ENCODE assay signal across 11 mouse cellular contexts in the genomic region with DNA sequence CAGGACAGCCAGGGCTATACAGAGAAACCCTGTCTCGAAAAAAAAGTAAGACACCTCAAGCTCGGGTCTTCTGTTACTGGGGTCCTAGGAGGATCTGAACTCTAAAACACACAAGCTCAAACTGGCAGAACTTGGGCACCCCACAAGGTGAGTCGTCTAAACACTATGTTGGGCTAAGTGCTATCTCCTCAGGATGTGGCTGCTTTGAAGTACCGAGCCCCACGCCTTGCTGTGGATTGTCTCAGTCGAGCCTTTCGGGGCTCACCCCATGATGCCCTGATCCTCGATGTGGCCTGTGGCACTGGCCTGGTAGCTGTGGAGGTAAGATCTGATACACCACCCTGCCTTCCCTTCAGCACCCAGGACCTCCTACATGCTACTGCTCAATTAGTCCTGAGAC. TPM values are rescaled to one million over a fixed set of nuclear protein-coding genes. Genes with fewer than 3 reads are reported as not detected.
A peak's percentile ranks its signal among the peaks of the same experiment; 100 is the strongest.
DNase-seq lines count a peak whose midpoint lies in the region; ATAC-seq lines count a peak whose summit lies in the region.
"Had no signal": no experiment of that assay in that cellular context is flagged by ENCODE, and none has a peak within 500 bp of the region (broad histone marks: within the 10 kb centered on the region; RNA-seq: fewer than 3 reads in every experiment).

No protein-coding gene starts in this region.

- H3K4me1 ChIP-seq in kidney, embryonic 15.5 days: peaks cover 15% of the 10 kb centered on the region
- H3K4me1 ChIP-seq in embryonic facial prominence, embryonic 12.5 days: no peaks in the 10 kb centered on the region

- H3K27ac ChIP-seq in kidney, embryonic 15.5 days: no peak overlapping the region
- no peak overlapping the region for H3K27ac ChIP-seq in embryonic facial prominence, embryonic 12.5 days

- ATAC-seq in kidney, embryonic 15.5 days (replicated peaks; ENCODE audit: low FRiP score): no peak
- ATAC-seq in embryonic facial prominence, embryonic 12.5 days (ENCODE audit: insufficient number of reproducible peaks, insufficient read depth, low FRiP score, low TSS enrichment): no peak
- ATAC-seq in megakaryocyte, adult 5-6 weeks (ENCODE audit: poor library complexity, severe bottlenecking): 0 out of 2 replicates have a peak, but pooled peaks have one; percentile 21

- no peak overlapping the region for H3K9ac ChIP-seq in kidney, embryonic 15.5 days
- H3K9ac ChIP-seq in embryonic facial prominence, embryonic 12.5 days: no peak overlapping the region

- 90% methylated on average over 8 of the region's 8 CpGs for WGBS in kidney, embryonic 15.5 days
- WGBS in embryonic facial prominence, embryonic 12.5 days: 94% methylated on average over 8 of the region's 8 CpGs

- peaks cover 19% of the 10 kb centered on the region; the same call in 1 of the 2 replicates for H3K36me3 ChIP-seq in kidney, embryonic 15.5 days
- peaks cover 4% of the 10 kb centered on the region; the same call in 1 of the 2 replicates for H3K36me3 ChIP-seq in embryonic facial prominence, embryonic 12.5 days

- DNase-seq in kidney, postnatal 36 days: no peak
- peak; percentile 76 for DNase-seq in CD4-positive helper T cell, adult 2 months (ENCODE audit: low read depth, low spot score)
- no peak for DNase-seq in gastrocnemius, postnatal 25 days
- DNase-seq in ovary, postnatal 14 days (ENCODE audit: low spot score): no peak
- DNase-seq in adrenal gland, postnatal 36 days: no peak

- H3K4me2 ChIP-seq in kidney, embryonic 15.5 days: peak overlapping the region; percentile 74
- H3K4me2 ChIP-seq in embryonic facial prominence, embryonic 12.5 days (replicated peaks): peak overlapping the region; percentile 78; the same call in 1 of the 2 replicates

- H3K4me3 ChIP-seq in kidney, embryonic 15.5 days (replicated peaks): peak overlapping the region; percentile 82
- H3K4me3 ChIP-seq in embryonic facial prominence, embryonic 12.5 days: no peak overlapping the region

- no peaks in the 10 kb centered on the region for H3K9me3 ChIP-seq in kidney, embryonic 15.5 days (replicated peaks)
- no peaks in the 10 kb centered on the region for H3K9me3 ChIP-seq in embryonic facial prominence, embryonic 12.5 days

- H3K27me3 ChIP-seq in kidney, embryonic 15.5 days: no peaks in the 10 kb centered on the region
- no peaks in the 10 kb centered on the region for H3K27me3 ChIP-seq in embryonic facial prominence, embryonic 12.5 days
- H3K27me3 ChIP-seq: Patski had no signal

RNA-seq across cellular contexts. Expression of gene Mettl27, which starts 1.1 kb away (rescaled TPM):
- 23.3 and 26.1 TPM in 2 replicates for polyA plus RNA-seq in kidney, embryonic 15.5 days (2015; fragmentation: Nextera tagmentation; extraction: Ambion mirVana)
- polyA plus RNA-seq in embryonic facial prominence, embryonic 12.5 days (2016; fragmentation: Nextera tagmentation; extraction: Ambion mirVana): 21.7 and 21.8 TPM in 2 replicates
- total RNA-seq in megakaryocyte, adult 5-6 weeks (2015): 0.46 and 3.0 TPM in 2 replicates
- total RNA-seq in megakaryocyte, adult 5-6 weeks (2017): 0.89 and 1.3 TPM in 2 replicates
- 1 to 10 TPM; 4.0 to 5.2 TPM for total RNA-seq in gastrocnemius, postnatal 25 days (2021)
- total RNA-seq in adrenal gland, postnatal 36 days (2021): 10 to 100 TPM; 18.5 to 29.9 TPM

RNA-seq across cellular contexts. Expression of gene Cldn4, which starts 13.5 kb away (rescaled TPM):
- 39.3 and 45.6 TPM in 2 replicates for polyA plus RNA-seq in kidney, embryonic 15.5 days (2015; fragmentation: Nextera tagmentation; extraction: Ambion mirVana)
- 11.8 and 14.6 TPM in 2 replicates for polyA plus RNA-seq in embryonic facial prominence, embryonic 12.5 days (2016; fragmentation: Nextera tagmentation; extraction: Ambion mirVana)
- not detected in 2 replicates for total RNA-seq in megakaryocyte, adult 5-6 weeks (2015)
- not detected in 2 replicates for total RNA-seq in megakaryocyte, adult 5-6 weeks (2017)
- not detected for total RNA-seq in gastrocnemius, postnatal 25 days (2021)
- not detected for total RNA-seq in adrenal gland, postnatal 36 days (2021)
- total RNA-seq: heart, postnatal 36 days had no signal

RNA-seq across cellular contexts. Expression of gene Cldn13, which starts 18.0 kb away (rescaled TPM):
- polyA plus RNA-seq in kidney, embryonic 15.5 days (2015; fragmentation: Nextera tagmentation; extraction: Ambion mirVana): 2.0 and 5.1 TPM in 2 replicates
- 2.4 and 2.9 TPM in 2 replicates for polyA plus RNA-seq in embryonic facial prominence, embryonic 12.5 days (2016; fragmentation: Nextera tagmentation; extraction: Ambion mirVana)
- total RNA-seq in megakaryocyte, adult 5-6 weeks (2015): 7.8 and 8.2 TPM in 2 replicates
- 2.9 and 7.7 TPM in 2 replicates for total RNA-seq in megakaryocyte, adult 5-6 weeks (2017)
- total RNA-seq in gastrocnemius, postnatal 25 days (2021): not detected
- not detected for total RNA-seq in adrenal gland, postnatal 36 days (2021)
- total RNA-seq: heart, postnatal 36 days; liver, adult 2 months had no signal
- polyA plus RNA-seq: liver, adult 2 months; Patski had no signal

RNA-seq across cellular contexts. Expression of gene Tmem270, which starts 26.7 kb away (rescaled TPM):
- polyA plus RNA-seq in kidney, embryonic 15.5 days (2015; fragmentation: Nextera tagmentation; extraction: Ambion mirVana): not detected in 2 replicates
- polyA plus RNA-seq in embryonic facial prominence, embryonic 12.5 days (2016; fragmentation: Nextera tagmentation; extraction: Ambion mirVana): not detected in 2 replicates
- not detected in 2 replicates for total RNA-seq in megakaryocyte, adult 5-6 weeks (2015)
- not detected in 2 replicates for total RNA-seq in megakaryocyte, adult 5-6 weeks (2017)
- total RNA-seq in gastrocnemius, postnatal 25 days (2021): not detected
- total RNA-seq in adrenal gland, postnatal 36 days (2021): not detected
- total RNA-seq: heart, postnatal 36 days; liver, adult 2 months had no signal
- polyA plus RNA-seq: liver, adult 2 months; Patski had no signal

RNA-seq across cellular contexts. Expression of gene Cldn3, which starts 52.7 kb away (rescaled TPM):
- 52.9 and 56.3 TPM in 2 replicates for polyA plus RNA-seq in kidney, embryonic 15.5 days (2015; fragmentation: Nextera tagmentation; extraction: Ambion mirVana)
- 14.8 and 20.5 TPM in 2 replicates for polyA plus RNA-seq in embryonic facial prominence, embryonic 12.5 days (2016; fragmentation: Nextera tagmentation; extraction: Ambion mirVana)
- total RNA-seq in megakaryocyte, adult 5-6 weeks (2015): not detected in 2 replicates
- total RNA-seq in megakaryocyte, adult 5-6 weeks (2017): not detected in 2 replicates
- total RNA-seq in gastrocnemius, postnatal 25 days (2021): under 1 TPM in 1 of 2 experiments, not detected in 1; 0.21 TPM
- total RNA-seq in adrenal gland, postnatal 36 days (2021): under 1 TPM in 1 of 2 experiments, not detected in 1; 0.43 TPM
- polyA plus RNA-seq: Patski had no signal
